Mouse (Mus musculus) embryonic facial prominence, embryonic 12.5 days (tissue): Measurements from ENCODE around the gene Rsg1. TPM values are rescaled to one million over a fixed set of nuclear protein-coding genes. Genes with fewer than 3 reads are reported as not detected.

Experiments used
- ATAC-seq: fragments of 200-750 bp; cut with Nextera tagmentation; 2 replicates; pipeline ENCODE4 v1.8.0; 2017; ENCODE audit not compliant: insufficient number of reproducible peaks, insufficient read depth, low FRiP score, low TSS enrichment
- H3K27ac ChIP-seq: fragments of 300-500 bp; sonication (generic); 2 replicates; pipeline ENCODE4 v1.5.1; 2016; ENCODE audit warnings: mild to moderate bottlenecking
- H3K27me3 ChIP-seq: fragments of 300-500 bp; sonication (generic); 2 replicates; pipeline ENCODE4 v1.6.1; 2016; ENCODE audit warnings: mild to moderate bottlenecking, moderate library complexity
- H3K36me3 ChIP-seq: fragments of 300-500 bp; sonication (generic); 2 replicates; pipeline ENCODE4 v1.6.1; 2016; ENCODE audit warnings: mild to moderate bottlenecking
- H3K4me1 ChIP-seq: fragments of 300-500 bp; sonication (generic); 2 replicates; pipeline ENCODE4 v1.6.1; 2016
- H3K4me2 ChIP-seq: fragments of 300-500 bp; sonication (generic); replicated peaks from 2 replicates; pipeline ENCODE4 v1.6.1; 2016; ENCODE audit warnings: mild to moderate bottlenecking, moderate library complexity
- H3K4me3 ChIP-seq: fragments of 300-500 bp; sonication (generic); 2 replicates; pipeline ENCODE4 v1.5.1; 2016; ENCODE audit warnings: mild to moderate bottlenecking
- H3K9ac ChIP-seq: fragments of 300-500 bp; sonication (generic); 2 replicates; pipeline ENCODE4 v1.6.1; 2016; ENCODE audit warnings: mild to moderate bottlenecking, moderate library complexity
- H3K9me3 ChIP-seq: fragments of 300-500 bp; sonication (generic); 2 replicates; pipeline ENCODE4 v1.6.1; 2016; ENCODE audit warnings: mild to moderate bottlenecking, moderate library complexity
- WGBS: fragments of 180-500 bp; shearing (Covaris S2); methylation state at CpG from one replicate; pipeline ENCODE4 v1.1.7; 2016; 5-methylcytosine and 5-hydroxymethylcytosine counted together
- polyA plus RNA-seq: library from polyadenylated mRNA; unstranded; fragments of >200 nt; fragmentation: Nextera tagmentation; extraction: Ambion mirVana; gene quantifications from 2 replicates; pipeline ENCODE4 v1.2.1, GENCODE M21; 2016

The Rsg1 gene
- polyA plus RNA-seq, 1 experiment from 2014 or later, result 8.6 TPM

DNA sequence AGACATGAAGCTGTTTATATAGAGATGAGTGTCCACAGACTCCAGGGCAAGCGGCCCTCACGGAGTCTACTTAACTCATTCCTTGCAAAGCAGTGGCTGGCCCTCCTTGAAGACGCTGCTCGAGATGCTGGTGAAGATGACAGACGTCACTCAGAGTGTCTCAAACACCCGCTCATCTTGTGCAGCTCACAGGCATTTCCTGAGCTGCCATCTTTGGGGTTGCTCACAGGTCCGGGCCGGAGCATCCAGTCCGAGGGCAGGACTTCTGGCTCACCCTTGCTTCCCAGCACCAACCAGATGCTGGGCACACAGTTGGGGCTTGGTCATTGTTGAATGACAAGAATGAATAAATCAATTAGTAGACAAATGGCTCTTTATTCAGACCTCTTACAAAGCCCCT is 864 bp upstream of the Rsg1 start:
- H3K4me1 ChIP-seq, result peaks cover 9% of the 10 kb centered on the region; the same call in 1 of the 2 replicates
- no peaks in the 10 kb centered on the region for H3K36me3 ChIP-seq
- H3K4me3 ChIP-seq, result no peak overlapping the region
- WGBS, result 83% methylated on average over 9 of the region's 9 CpGs
- H3K9ac ChIP-seq, result no peak overlapping the region
- no peak for ATAC-seq
- peak overlapping the region; percentile 76; the same call in 1 of the 2 replicates for H3K4me2 ChIP-seq
- peak overlapping the region; percentile 38; the same call in 1 of the 2 replicates for H3K27ac ChIP-seq
- no peaks in the 10 kb centered on the region; the same call in 1 of the 2 replicates for H3K27me3 ChIP-seq
- no peaks in the 10 kb centered on the region for H3K9me3 ChIP-seq

DNA sequence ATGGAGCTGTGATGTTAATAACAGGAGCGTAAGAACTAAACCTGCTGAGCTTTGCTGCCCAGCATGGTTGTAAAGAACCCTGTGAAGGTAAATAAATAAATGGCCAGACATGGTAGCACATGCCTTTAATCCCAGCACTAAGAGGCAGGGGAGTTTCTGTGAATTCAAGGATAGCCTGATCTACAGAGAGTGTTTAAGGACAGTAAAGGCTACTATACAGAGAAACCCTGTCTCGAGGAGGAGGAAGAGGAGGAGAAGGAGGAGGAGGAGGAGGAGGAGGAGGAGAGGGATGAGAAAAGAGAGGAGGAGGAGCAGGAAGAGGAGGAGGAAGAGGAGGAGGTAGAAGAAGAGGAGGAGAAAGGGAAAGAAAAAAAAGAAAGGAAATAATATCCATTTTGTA is 414 bp upstream of the Rsg1 start:
- H3K4me2 ChIP-seq, result peak overlapping the region; percentile 76
- peaks cover 2% of the 10 kb centered on the region; the same call in 1 of the 2 replicates for H3K36me3 ChIP-seq
- no peaks in the 10 kb centered on the region; the same call in 1 of the 2 replicates for H3K27me3 ChIP-seq
- no peaks in the 10 kb centered on the region for H3K9me3 ChIP-seq
- H3K9ac ChIP-seq, result 0 out of 2 replicates have a peak overlapping the region, but pooled peaks have one; percentile 15
- H3K27ac ChIP-seq, result peak overlapping the region; percentile 38
- peak overlapping the region; percentile 53 for H3K4me3 ChIP-seq
- 41% methylated on average over 2 of the region's 2 CpGs for WGBS
- peaks cover 9% of the 10 kb centered on the region; the same call in 1 of the 2 replicates for H3K4me1 ChIP-seq
- no peak for ATAC-seq

DNA sequence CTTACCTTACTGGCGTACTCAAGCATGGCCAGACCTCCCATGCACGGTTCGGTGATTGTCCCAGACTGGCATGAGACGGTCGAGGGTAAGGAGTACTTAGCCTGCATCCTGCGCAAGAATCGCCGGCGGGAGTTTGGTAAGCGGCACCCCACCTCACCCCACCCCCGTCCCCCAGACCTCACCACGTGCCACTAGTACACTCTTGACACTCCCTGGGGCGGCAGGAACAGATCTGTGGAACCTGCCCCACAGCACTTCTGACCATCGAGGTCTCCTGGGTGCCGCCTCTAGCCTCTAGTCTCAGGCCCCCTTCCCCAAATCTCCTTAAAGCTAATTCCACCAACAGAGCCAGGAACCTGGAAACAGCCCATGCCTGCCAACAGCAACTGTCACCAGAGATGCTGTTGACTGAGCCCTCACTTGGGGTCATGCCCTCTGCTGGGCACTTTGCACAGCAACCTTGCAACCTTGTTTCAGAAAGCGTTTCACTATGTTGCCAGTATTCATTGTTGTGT is 638 bp downstream of the Rsg1 start:
- WGBS, result 2% methylated on average over 16 of the region's 16 CpGs
- peak overlapping the region; percentile 48 for H3K9ac ChIP-seq
- peaks cover 8% of the 10 kb centered on the region; the same call in 1 of the 2 replicates for H3K36me3 ChIP-seq
- H3K4me2 ChIP-seq, result peak overlapping the region; percentile 76
- H3K4me1 ChIP-seq, result peaks cover 9% of the 10 kb centered on the region; the same call in 1 of the 2 replicates
- H3K4me3 ChIP-seq, result peak overlapping the region; percentile 53
- H3K27ac ChIP-seq, result peak overlapping the region; percentile 38; the same call in 1 of the 2 replicates
- H3K9me3 ChIP-seq, result no peaks in the 10 kb centered on the region
- no peaks in the 10 kb centered on the region; the same call in 1 of the 2 replicates for H3K27me3 ChIP-seq
- ATAC-seq, result peak; percentile 69; the same call in 1 of the 2 replicates

DNA sequence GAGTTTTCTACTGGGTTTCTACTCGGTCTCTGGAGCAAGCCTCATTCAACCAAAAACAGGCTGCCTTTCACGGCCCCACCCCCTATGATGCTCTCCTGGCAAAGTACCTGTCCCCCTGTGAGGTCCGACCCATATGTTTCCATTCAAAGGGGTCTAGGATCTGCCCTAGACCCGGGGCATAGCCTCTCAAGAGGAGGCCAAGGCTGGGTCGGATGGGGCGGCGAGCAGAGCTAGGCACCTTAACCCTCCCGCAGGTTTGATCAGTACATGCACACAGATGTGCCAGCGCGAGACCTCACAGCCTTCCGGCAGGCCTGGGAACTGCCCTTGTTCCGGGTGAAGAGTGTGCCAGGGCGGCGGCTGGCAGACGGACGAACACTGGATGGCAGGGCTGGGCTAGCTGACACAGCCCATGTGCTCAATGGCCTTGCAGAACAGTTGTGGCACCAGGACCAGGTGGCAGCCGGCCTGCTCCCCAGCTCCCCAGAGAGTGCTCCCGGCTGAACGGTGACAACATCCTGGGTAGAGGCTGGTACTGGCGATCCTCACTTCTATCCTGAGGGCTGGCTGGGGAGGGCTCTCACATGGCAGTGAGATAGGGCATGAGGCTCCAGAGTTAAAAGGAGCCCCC is 5.9 kb downstream of the Rsg1 start:
- WGBS, result 91% methylated on average over 20 of the region's 20 CpGs

DNA sequence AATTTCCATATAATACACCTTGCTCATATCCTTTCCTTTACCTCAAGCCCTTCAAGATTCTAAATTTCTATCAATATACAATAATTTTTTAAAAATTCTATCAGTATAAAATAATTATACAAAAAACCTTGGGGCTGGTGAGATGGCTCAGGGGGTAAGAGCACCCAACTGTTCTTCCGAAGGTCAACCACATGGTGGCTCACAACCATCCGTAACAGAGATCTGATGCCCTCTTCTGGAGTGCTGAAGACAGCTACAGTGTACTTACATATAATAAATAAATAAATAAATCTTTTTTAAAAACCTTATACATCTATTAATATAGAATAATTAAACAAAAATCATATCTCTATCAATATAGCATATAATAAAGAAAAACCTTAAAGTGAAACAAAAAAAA is 8.1 kb downstream of the Rsg1 start:
- no peak overlapping the region for H3K27ac ChIP-seq
- peaks cover 22% of the 10 kb centered on the region for H3K36me3 ChIP-seq
- H3K4me3 ChIP-seq, result no peak overlapping the region
- H3K4me2 ChIP-seq, result no peak overlapping the region
- H3K9ac ChIP-seq, result no peak overlapping the region
- H3K27me3 ChIP-seq, result no peaks in the 10 kb centered on the region
- H3K4me1 ChIP-seq, result no peaks in the 10 kb centered on the region
- H3K9me3 ChIP-seq, result no peaks in the 10 kb centered on the region
- WGBS, result 68% methylated on average over 2 of the region's 2 CpGs
- no peak for ATAC-seq

More for the DNA sequence above, 5.9 kb downstream of the Rsg1 start:
- Histone ChIP-seq H3K27me3 (no peaks in the 10 kb centered on the region), H3K27ac (no peak overlapping the region), H3K36me3 (peaks cover 22% of the 10 kb centered on the region), H3K4me3 (no peak overlapping the region), H3K4me1 (peaks cover under 1% of the 10 kb centered on the region; the same call in 1 of the 2 replicates), H3K4me2 (no peak overlapping the region), H3K9ac (no peak overlapping the region), H3K9me3 (no peaks in the 10 kb centered on the region)
- no peak for ATAC-seq

DNA sequence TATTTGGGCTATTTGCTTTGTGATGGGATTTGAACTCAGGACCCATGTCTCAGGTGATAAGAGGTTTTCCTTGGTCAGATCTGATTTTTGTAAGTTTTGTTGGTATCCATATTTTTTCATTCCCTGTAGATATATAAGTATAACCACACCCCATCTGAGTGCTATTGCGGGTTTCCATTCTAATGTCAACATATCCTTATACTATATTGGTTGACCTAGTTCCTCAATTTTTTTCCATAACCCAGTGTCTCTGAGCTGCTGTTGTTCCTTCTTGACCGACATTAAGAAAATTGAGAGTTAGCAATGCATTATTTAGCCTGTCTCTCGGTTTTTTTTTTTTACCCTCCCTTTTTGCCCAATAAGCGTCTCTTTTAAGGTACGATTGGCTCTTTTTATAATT is 9.0 kb downstream of the Rsg1 start:
- 85% methylated on average over 5 of the region's 5 CpGs for WGBS
- no peak for ATAC-seq
- H3K4me3 ChIP-seq, result no peak overlapping the region

DNA sequence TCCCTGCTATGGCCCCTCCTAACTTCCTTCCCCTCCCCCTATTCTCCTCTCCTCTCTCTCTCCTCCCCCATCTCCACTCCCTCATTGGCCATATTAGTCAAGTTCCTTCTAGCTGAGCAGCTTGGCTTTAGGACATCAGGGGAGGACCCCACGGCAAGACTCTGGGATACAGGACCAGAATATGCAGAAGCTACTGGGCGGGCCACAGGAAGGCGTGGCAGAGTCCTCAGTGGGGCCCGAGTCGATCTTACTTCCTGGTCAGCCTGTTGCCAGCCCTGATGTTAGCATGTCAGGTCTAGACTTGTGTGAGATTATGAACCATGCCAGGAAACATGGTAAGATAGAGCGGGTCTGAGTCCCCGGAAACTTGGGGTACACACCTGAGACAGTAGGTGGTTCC is 14.9 kb downstream of the Rsg1 start:
- Histone ChIP-seq H3K9ac (no peak overlapping the region), H3K4me2 (no peak overlapping the region), H3K4me1 (no peaks in the 10 kb centered on the region), H3K27ac (no peak overlapping the region), H3K36me3 (no peaks in the 10 kb centered on the region), H3K4me3 (no peak overlapping the region), H3K27me3 (no peaks in the 10 kb centered on the region; the same call in 1 of the 2 replicates), H3K9me3 (no peaks in the 10 kb centered on the region)
- WGBS, result 89% methylated on average over 7 of the region's 7 CpGs
- no peak for ATAC-seq

More for the DNA sequence above, 9.0 kb downstream of the Rsg1 start:
- Histone ChIP-seq H3K9me3 (no peaks in the 10 kb centered on the region), H3K36me3 (peaks cover 22% of the 10 kb centered on the region), H3K27me3 (no peaks in the 10 kb centered on the region), H3K4me1 (no peaks in the 10 kb centered on the region), H3K9ac (no peak overlapping the region), H3K4me2 (no peak overlapping the region), H3K27ac (no peak overlapping the region)

DNA sequence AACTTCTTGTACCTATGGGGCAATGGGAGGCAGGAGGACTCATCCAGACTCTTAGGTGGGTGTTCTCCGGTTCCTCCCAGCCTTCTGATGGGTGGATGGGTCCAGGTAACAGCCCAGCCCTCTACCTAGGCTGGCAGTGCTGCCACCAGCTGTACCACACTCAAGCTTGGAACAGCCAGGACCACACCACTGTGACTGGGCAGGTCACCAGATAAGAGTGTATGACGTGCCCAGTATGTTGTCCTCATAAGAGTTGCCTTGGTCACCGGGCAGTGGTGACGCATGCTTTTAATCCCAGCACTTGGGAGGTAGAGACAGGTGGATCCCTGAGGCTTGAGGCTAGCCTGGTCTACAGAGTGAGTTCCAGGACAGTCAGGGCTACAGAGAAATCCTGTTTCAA is 19.4 kb downstream of the Rsg1 start:
- WGBS, result 89% methylated on average over 4 of the region's 4 CpGs
- Histone ChIP-seq H3K9ac (no peak overlapping the region), H3K27me3 (peaks cover 14% of the 10 kb centered on the region), H3K4me3 (no peak overlapping the region), H3K27ac (no peak overlapping the region), H3K4me2 (no peak overlapping the region), H3K9me3 (no peaks in the 10 kb centered on the region), H3K36me3 (no peaks in the 10 kb centered on the region), H3K4me1 (no peaks in the 10 kb centered on the region)
- no peak for ATAC-seq

DNA sequence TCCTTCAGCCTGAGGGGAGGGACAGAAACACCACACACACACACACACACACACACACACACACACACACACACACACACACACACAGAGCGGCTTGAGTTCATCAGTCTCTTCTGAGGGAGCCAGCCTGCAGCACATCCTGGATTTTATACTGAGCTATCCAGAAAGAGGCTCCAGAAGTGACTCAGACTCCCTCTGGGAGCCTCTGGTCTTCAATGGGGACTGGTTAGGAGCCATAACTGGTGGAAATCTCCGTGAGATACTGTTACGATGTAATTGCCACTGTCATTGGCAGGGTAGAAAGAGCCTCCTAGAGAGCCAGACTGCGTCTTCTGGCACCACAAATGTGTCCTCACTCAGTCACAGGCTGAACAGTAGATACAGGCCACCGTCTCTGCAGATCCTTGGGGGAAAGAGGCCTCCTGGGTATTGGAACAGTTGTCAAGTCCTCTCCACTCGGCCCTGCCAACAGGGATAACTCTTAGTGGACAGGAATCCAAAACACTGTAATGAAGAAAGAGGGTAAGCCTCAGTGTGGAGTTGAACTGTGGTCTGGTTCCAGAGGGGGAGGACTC is 21.9 kb downstream of the Rsg1 start:
- Histone ChIP-seq H3K4me2 (no peak overlapping the region), H3K9ac (no peak overlapping the region), H3K9me3 (no peaks in the 10 kb centered on the region), H3K4me1 (peaks cover 18% of the 10 kb centered on the region), H3K36me3 (no peaks in the 10 kb centered on the region), H3K27me3 (peaks cover 32% of the 10 kb centered on the region), H3K4me3 (no peak overlapping the region), H3K27ac (no peak overlapping the region)
- 74% methylated on average over 6 of the region's 6 CpGs for WGBS
- ATAC-seq, result no peak

DNA sequence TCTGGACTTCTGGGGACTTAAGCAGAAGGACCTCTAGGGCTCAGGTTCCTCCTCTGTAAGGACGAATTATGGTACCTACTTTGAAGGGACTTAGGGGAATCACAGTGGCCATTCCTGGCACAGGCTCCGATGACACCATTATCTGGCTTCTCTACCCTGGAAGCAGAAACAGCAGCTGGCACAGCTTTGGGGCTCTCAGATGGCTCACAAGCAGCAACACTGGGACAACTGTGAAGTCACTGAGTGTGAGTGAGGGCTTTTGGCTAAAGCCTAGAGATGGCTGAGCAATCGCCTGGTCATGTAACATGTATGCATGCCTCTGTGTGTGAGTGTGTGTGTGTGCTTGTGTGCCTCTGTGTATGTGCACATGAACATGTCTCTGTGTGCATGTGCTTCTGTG is 23.1 kb downstream of the Rsg1 start:
- no peak overlapping the region for H3K4me3 ChIP-seq
- H3K9me3 ChIP-seq, result no peaks in the 10 kb centered on the region
- H3K4me1 ChIP-seq, result peaks cover 18% of the 10 kb centered on the region
- no peak for ATAC-seq
- WGBS, result 72% methylated on average over 3 of the region's 3 CpGs
- no peak overlapping the region for H3K9ac ChIP-seq
- H3K27ac ChIP-seq, result no peak overlapping the region
- no peaks in the 10 kb centered on the region for H3K36me3 ChIP-seq
- no peak overlapping the region for H3K4me2 ChIP-seq
- H3K27me3 ChIP-seq, result peaks cover 44% of the 10 kb centered on the region

DNA sequence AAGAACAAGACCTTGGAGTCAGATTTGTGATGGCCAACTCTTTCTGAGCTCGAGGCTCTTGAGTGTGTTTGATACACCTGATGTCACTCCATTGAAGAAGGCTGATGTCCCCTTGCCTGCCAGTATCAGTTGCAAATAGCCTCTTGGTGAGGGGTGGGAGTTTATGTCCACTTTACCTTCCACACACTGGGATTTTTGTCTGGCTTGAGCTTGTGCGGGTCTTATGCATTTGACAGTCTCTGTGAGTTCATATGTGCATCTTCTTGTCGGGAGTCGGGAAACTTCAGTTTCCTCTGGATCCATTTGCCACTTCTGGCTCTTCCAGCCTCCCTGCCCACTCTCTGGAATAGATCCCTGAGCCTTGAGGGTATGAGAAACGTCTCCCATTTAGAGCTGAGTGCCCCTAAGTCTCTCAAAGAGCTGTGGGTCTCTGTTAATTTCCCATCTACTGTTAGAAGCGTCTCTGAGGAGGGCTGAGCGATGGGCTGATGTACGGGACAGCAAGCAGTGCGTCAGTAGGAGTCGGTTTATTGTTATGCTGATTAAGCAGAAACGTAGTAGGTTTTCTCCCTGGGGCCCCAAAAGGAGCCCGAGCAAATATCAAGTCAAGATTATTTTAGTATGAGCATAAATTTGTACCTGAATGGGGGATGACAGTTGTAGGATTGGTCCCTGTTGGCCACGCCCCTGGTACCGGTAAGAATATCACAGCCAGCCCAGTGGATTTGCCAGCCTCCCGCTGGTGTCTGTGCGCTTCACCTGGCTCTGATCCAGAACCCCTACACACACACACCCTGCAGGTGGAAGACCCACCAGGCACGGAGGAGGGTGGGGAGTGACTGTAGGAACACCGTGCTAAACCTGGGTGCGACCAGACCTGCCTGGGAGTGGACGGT is 25.0 kb downstream of the Rsg1 start:
- Histone ChIP-seq H3K36me3 (no peaks in the 10 kb centered on the region), H3K4me3 (peak overlapping the region; percentile 39), H3K4me1 (peaks cover 29% of the 10 kb centered on the region), H3K27me3 (peaks cover 63% of the 10 kb centered on the region), H3K4me2 (peak overlapping the region; percentile 71), H3K9me3 (no peaks in the 10 kb centered on the region), H3K9ac (peak overlapping the region; percentile 27; the same call in 1 of the 2 replicates), H3K27ac (no peak overlapping the region)
- 6% methylated on average over 20 of the region's 20 CpGs for WGBS
- ATAC-seq, result no peak
